Mouse (Mus musculus) left cerebral cortex, postnatal 25 days (tissue): ENCODE measurements at regions not wholly inside any gene's neighbourhood (a gene's known extent, or its start where the extent isn't known, plus 50 kb on each side); places are given as distances from the start of the nearest gene placed in this dataset.
A peak's percentile ranks its signal among the peaks of the same experiment; 100 is the strongest.

Experiments
- DNase-seq, 2 experiments: peaks; one replicate each; pipeline ENCODE4 v3.0.0; 2022; ENCODE audit warnings: low spot score in 2 of 2, mixed read lengths in 1 of 2
- intact Hi-C: fragments of 180-260 bp; cut with DNase I; formaldehyde crosslinking; loops from one replicate; pipeline ENCODE4 v1.15.1; 2025

DNA sequence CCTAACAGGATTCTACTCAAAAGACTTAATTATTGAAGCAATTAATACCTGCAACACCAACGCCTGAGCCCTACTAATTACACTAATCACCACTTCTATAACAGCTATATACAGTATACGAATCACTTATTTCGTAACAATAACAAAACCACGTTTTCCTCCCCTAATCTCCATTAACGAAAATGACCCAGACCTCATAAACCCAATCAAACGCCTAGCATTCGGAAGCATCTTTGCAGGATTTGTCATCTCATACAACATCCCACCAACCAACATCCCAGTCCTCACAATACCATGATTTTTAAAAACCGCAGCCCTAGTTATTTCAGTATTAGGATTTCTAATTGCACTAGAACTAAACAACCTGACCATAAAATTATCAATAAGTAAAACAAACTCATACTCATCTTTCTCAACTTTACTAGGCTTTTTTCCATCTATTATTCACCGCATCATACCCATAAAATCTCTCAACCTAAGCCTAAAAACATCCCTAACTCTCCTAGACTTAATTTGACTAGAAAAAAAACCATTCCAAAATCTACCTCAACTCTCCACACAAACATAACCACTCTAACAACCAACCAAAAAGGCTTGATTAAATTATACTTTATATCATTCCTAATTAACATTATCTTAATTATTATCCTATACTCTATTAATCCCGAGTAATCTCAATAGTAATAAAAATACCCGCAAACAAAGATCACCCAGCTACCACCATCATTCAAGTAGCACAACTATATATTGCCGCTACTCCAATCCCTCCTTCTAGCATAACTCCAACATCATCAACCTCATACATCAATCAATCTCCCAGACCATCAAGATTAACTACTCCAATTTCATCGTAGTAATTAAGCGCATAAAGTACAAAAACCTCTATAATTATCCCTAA lies 830.9 kb upstream of the Tyrp1 start:
- intact Hi-C loops = no loop called here
- no peak for DNase-seq

DNA sequence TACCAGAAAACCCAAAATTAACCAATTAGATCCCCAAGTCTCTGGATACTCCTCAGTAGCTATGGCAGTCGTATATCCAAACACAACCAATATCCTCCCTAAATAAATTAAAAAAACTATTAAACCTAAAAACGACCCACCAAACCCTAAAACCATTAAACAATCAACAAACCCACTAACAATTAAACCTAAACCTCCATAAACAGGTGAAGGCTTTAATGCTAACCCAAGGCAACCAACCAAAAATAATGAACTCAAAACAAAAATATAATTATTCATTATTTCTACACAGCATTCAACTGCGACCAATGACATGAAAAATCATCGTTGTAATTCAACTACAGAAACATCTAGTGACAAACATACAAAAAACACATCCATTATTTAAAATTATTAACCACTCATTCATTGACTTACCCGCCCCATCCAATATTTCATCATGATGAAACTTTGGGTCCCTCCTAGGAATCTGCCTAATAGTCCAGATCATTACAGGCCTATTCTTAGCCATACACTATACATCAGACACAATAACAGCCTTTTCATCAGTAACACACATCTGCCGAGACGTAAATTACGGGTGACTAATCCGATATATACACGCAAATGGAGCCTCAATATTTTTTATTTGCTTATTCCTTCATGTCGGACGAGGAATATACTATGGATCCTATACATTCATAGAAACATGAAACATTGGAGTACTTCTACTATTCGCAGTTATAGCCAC lies 830.1 kb upstream of the Tyrp1 start:
- intact Hi-C loops = no loop called here
- no peak for DNase-seq

DNA sequence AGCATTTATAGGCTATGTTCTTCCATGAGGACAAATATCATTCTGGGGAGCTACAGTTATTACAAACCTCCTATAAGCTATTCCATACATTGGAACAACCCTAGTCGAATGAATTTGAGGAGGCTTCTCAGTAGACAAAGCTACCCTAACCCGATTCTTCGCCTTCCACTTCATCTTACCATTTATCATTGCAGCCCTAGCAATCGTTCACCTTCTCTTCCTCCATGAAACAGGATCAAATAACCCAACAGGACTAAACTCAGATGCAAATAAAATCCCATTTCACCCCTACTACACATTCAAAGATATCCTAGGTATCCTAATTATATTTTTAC lies 829.6 kb upstream of the Tyrp1 start:
- DNase-seq = no peak
- intact Hi-C loops = no loop called here

DNA sequence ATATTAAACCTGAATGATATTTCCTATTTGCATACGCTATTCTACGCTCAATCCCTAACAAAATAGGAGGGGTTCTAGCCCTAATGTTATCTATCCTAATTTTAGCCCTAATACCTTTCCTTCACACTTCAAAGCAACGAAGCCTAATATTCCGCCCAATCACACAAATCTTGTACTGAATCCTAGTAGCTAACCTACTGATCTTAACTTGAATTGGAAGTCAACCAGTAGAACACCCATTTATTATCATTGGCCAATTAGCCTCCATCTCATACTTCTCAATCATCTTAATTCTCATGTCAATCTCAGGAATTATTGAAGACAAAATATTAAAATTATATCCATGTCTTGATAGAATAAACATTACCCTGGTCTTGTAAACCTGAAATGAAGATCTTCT lies 829.1 kb upstream of the Tyrp1 start:
- DNase-seq = no peak
- intact Hi-C loops = no loop called here

DNA sequence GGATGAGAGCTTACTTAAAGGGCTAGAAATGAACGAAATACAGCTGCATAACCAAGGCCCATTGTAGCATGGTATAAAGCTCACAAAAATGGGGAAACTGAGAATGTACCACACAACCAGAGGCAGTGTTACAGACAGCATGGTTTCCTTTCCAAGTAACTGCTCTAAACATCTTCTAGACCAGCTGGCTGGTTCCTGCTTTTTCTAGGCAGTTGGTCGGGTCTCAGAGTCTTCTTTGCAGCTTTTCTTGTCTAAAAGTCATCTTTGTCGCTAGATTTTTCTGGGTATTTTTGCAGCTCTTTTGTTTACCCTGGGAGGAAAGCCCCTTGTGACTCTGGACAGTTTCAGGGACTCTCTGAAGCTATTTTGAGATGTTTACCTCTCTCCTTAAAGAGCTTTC lies 806.0 kb upstream of the Tyrp1 start:
- intact Hi-C loops = no loop called here

DNA sequence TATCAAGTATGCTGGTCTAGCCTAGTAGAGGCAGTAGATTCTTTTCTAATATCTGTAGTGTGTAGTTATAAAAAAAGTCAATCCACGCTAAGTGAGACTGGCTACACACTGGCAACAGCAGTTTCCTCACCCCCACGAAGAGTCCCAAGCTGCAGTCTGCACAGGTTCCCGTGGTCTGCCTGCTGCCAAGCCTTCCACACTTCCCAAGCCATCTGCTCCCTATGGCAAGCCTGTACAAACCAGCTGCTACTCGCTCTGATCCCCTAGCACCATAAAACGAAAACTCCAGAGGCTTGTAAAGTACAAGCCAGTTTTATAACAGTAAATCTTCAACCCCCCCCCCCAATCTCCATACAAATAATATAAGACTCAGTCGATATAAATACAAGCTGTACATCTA lies 786.0 kb upstream of the Tyrp1 start:
- peak; percentile 53 to 90 for DNase-seq
- intact Hi-C loops = no loop called here

More for the DNA sequence above, 806.0 kb upstream of the Tyrp1 start:
- no peak for DNase-seq
